Mouse (Mus musculus) frontal cortex, postnatal 14 days (tissue): ENCODE data around the gene Knstrn.

Experiments
- DNase-seq, 2 experiments: peaks; one replicate each; pipeline ENCODE4 v3.0.0; 2022; ENCODE audit warnings: low spot score in 2 of 2

The Knstrn gene

GRCm38 (mm10) chr2:118861454-118862339 is 47.9 kb downstream of the Knstrn start, which contains the start of gene Ivd:
Gene Ivd (plus strand): TSS chr2:118861954.
- DNase-seq = peak; percentile 90 to 93

- no peak for DNase-seq
Measured at GRCm38 (mm10) chr2:118862340-118862675, 48.5 kb downstream of the Knstrn start.

- no peak for DNase-seq
Measured at GRCm38 (mm10) chr2:118870601-118871000, 56.8 kb downstream of the Knstrn start.

- no peak for DNase-seq
Measured at GRCm38 (mm10) chr2:118871032-118871431, 57.2 kb downstream of the Knstrn start.

- DNase-seq = no peak
Measured at GRCm38 (mm10) chr2:118873018-118873417, 59.2 kb downstream of the Knstrn start.

GRCm38 (mm10) chr2:118873890-118874430 is 60.2 kb downstream of the Knstrn start:
- DNase-seq = no peak

GRCm38 (mm10) chr2:118875316-118875715 is 61.5 kb downstream of the Knstrn start:
- DNase-seq = no peak

- DNase-seq = no peak
Measured at GRCm38 (mm10) chr2:118876453-118876852, 62.6 kb downstream of the Knstrn start.

- DNase-seq = no peak
Measured at GRCm38 (mm10) chr2:118881019-118881418, 67.2 kb downstream of the Knstrn start.

GRCm38 (mm10) chr2:118881956-118882355 is 68.2 kb downstream of the Knstrn start:
- no peak for DNase-seq

GRCm38 (mm10) chr2:118882840-118883679 is 69.3 kb downstream of the Knstrn start:
- peak; percentile 64 to 89 for DNase-seq

- DNase-seq = no peak
Measured at GRCm38 (mm10) chr2:118887440-118887839, 73.6 kb downstream of the Knstrn start.

GRCm38 (mm10) chr2:118887845-118888548 is 74.2 kb downstream of the Knstrn start:
- DNase-seq = no peak

- no peak for DNase-seq
Measured at GRCm38 (mm10) chr2:118891173-118891572, 77.4 kb downstream of the Knstrn start.

GRCm38 (mm10) chr2:118895990-118896913 is 82.4 kb downstream of the Knstrn start:
- no peak for DNase-seq

GRCm38 (mm10) chr2:118896914-118897291 is 83.1 kb downstream of the Knstrn start:
- no peak for DNase-seq

GRCm38 (mm10) chr2:118897392-118897791 is 83.6 kb downstream of the Knstrn start:
- DNase-seq = no peak

- no peak for DNase-seq
Measured at GRCm38 (mm10) chr2:118897808-118898207, 84.0 kb downstream of the Knstrn start.

GRCm38 (mm10) chr2:118898771-118899170 is 85.0 kb downstream of the Knstrn start:
- DNase-seq = no peak

GRCm38 (mm10) chr2:118899306-118899705 is 85.5 kb downstream of the Knstrn start:
- DNase-seq = no peak
